Mouse (Mus musculus) neural tube, embryonic 10.5 days (tissue): Measurements from ENCODE around the gene Nav2.

Experiments
- DNase-seq: peaks from one replicate; pipeline ENCODE4 v3.0.0-alpha.2; 2017; ENCODE audit warnings: low spot score; ENCODE audit errors: extremely low spot score

Gene Nav2

DNA sequence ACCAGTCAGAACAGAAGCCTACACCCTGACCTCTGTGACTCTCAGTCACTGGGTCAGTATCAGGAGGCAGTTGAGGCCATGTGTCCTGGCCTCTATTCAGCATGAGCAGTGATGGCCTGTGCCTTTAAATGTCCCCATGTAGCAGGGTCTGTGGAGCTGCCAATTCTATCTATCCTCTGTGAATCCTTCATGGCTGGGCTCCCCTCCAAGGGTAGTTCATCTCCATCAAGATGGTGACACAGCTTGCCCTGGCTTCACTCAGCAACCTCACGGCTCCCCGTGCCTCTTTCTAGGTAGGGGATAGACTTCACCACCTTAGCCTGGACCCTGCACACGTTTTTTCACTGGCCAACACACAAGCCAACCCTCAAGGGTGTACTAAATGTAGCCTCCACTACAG lies 689.3 kb downstream of the Nav2 start:
- no peak for DNase-seq

DNA sequence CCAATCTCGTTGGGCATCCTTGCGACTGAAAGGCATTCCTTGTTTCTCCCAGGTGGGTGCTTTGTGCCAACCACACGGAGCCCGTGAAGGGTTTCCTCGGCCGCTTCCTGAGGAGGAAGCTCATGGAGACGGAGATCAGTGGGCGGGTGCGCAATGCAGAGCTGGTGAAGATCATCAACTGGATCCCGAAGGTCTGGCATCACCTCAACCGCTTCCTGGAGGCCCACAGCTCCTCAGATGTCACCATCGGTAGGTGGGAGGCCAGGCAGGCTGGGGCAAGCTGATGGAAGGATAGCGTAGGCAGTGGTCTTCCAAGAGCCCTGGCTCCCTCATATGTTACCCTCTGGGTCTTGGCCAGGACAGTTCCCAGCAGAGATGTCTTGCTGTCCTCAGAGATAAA lies 689.7 kb downstream of the Nav2 start:
- no peak for DNase-seq

DNA sequence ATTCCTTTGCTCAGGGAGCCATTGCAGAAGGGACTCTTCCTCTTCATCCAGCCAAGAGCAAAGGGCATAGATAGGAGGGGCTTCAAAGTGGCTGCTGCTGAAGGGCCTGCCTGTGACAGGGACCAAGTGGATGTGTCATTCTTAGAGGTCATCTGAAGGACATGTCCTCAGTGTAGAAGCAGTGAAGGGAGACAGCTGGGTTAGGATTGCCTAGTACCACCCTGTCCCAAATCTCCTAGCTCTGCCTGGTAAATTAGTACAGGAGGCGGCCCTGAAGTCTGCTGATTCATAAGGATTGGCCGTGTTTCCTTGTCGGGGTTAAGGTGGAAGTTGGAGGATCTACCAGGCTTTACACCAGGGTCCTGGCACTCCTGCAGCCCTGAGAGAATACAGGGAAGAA lies 691.4 kb downstream of the Nav2 start:
- DNase-seq = no peak

DNA sequence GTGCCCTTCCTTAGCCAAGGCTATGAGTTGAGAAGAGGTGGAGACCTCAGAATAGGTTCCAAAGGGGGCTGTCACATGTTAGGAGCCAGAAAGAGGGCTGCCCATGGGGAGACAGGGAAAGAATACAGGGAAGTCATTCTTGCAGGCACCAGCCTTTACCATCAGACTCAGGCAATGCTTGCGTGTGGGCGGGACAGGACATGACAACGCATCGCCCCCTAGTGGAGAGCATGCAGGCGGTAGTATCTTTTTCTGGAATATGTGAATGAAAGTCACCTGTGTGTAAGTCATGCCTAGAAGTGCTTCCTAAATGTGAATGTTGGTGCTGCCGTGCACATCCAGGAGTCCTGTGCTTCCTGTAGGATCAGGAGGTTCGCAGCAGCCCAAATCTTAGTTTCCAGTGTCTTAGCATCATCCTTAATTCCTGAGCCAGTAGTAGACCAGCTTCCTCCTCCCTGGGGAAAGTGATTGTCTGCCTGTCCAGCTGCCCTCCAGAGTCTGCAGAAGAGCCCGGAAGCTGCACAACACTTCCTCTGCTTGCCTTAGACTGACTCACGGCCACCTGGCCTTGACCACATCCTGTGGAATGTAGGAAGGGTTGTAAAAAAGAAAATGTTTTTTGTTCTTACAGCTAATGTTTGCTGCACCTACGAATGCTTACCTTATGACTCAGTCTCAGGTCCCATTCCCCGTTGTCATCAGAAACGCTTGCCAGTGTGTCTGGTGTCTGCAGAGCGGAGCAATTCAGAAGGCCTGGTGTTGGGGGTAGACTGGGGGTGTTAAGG lies 692.9 kb downstream of the Nav2 start:
- peak; percentile 68 for DNase-seq

DNA sequence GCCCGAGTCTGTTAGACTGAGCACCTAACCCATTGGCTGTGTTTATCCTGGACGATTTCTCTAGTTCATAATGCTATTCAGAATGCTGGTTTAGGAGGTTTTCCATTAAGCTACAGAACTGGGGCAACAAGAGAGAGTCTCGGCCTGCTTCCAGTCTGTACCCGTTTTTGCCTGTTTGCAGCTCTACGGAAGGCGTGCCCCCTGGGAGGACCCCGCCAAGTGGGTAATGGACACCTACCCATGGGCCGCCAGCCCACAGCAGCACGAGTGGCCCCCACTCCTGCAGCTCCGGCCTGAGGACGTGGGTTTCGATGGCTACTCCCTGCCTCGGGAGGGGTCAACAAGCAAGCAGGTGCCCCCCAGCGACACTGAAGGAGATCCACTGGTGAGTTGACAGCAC lies 695.7 kb downstream of the Nav2 start:
- DNase-seq = no peak

DNA sequence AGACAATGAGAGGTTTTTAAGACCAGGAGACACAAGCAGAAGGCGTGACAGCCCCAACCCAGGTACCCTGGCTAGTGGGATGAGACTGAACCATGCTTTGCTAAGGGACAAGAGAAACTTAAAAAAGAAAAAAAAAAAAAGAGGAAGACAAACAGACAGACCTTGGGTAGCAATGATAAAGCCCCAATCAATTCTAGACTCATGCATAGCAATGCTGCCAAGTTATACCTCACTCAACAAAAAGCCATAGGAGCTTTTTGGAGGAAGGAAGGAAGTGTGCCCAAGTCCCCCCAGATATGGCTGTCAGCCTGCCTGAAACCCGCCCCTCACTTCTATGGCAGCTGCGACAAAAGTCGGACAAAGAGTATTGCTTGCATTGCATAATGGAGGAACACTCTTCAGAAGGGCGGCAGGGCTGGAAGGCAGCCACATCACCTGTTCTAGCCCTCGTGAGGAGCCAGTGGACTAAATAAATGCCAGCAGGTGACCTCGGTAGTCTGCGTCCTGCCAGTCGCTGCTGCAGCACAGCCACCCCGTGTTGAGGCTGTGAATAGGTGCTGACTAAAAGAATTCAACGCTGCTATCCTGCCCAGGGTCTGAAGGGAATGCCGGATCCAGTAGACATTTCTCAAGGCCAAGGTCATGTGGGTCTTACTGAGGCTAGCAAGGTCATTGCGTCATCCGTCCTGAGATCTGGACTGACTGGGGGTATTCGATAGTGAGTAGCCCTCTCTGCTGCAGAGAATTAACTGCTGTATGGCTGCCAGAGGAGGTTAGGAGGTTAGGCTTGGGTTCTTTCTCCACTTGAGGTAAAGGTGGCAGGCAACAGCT lies 696.7 kb downstream of the Nav2 start:
- DNase-seq = no peak

DNA sequence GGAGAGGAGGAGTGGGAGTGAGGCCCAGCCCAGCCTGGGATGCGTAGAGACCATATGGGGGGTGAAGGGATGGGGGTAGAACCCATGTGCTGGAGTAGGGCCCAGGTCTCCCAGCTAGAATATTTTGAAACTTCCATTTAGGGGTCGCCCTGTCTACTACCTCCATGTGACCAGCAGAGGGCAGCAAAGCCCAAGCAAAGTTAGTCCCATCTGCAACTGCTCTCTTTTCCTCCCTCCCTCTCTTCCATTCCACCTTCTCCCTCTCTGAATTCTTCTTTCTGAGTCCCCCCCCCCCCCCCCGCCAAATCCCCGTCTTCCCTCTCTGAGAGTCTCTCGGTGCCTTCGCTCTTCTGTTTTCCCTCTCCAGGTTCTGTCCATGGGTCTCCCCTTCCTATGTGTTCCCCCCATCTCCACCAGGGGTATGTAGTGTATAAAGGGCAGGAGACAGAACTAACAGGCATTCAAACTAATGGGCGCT lies 707.8 kb downstream of the Nav2 start:
- DNase-seq = peak; percentile 74

DNA sequence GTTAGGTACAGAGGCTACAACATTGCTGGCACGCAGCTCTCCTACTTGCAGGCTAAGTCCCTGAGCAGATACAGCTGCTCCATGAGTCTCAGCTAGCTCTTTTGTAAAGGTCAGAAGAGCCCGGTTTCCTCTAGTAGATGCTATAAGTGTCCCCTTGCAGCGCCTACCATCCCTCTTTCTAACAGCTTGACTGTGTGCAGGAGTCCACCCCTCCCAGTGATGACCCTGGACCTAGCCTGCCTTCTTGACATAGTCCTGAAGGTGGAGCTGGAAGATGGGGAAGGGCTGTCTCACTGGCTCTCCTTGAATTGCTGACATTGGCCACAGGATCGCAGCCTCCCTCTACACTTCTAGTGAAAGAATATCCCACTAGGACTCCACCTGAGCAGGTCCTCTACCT lies 708.6 kb downstream of the Nav2 start:
- no peak for DNase-seq

DNA sequence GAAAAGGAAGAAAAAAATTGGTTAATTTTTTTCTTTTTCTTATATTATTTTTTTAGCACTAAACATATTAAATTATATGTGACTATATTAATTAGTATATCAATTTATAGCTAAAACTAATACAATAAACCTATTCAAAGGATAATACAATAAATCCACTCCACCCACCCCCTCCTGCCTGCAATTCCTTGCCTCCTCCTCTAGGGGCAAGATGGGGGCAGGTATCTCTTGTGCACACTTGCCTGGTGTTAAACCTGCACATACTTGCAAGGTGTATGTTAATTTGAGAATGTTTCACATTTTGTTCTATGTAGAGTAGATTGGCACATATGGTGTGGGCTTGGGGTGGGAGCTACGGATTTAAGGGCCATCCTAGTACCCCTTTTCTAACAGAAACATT lies 711.6 kb downstream of the Nav2 start:
- no peak for DNase-seq

DNA sequence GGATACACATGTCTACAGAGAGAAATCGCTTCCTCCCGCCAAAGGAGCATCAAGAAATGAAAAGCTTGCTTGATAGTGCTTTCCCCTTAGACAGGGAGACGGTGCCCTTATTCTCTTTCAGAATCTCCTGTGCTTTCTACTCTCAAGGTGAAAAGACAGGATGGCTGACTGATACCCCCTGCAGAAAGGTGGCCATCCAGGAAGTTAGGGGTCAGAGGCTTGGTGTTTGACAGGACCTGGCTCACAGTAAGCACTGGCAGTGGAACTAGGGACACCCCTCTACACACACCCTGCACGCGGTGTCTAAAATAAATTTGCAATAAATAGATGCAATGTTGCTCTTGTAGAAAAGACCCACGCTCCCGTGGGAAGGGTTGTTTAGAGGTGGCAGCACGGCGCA lies 723.4 kb downstream of the Nav2 start:
- peak; percentile 26 for DNase-seq

DNA sequence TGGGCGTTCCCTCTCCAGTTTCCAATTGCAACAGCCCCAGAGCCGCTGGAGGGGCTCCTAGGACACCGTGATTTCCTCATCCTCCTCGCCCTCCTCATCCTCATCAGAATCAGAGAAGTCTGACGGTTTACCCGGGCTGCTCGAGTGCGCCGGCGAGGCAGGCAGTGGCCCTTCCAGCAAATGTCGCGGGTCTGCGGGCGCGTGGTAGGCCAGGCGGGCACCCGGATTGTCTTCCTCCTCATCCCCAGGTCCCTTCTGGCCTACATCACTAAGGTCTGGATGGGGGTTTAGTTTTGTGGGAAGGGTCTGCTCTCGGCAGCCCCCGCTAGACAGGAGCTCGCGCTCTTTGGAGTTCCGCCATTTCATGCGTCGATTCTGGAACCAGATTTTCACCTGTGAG lies 723.9 kb downstream of the Nav2 start:
- peak; percentile 55 for DNase-seq

DNA sequence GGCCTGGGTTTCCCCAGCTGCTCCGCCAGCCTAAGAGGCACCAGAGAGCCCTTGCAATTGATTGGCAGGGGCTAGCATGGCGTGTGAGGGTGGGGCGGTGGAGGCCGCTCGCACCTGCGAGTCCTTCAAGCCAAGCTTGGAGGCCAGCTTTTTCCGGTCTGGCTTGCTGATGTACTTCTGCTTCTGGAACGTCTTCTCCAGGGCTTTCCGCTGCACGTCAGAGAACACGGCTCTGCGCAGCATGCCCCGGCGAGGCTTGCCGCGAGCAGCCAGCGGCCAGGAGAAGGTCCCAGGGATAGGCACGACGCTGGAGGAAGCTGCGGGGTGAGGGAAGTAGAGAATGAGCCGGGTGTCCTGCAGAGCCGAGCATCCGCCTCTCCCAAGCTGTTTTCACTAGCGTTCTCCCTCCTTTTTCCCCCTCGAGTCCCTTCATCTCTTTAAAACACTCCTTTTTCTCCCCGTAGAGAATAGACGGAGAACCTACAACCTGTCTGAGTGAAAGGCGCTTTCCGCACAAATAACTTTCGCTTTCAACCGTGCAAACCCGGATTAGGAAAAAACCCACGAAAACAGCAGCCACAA lies 725.0 kb downstream of the Nav2 start:
- peak; percentile 71 for DNase-seq

DNA sequence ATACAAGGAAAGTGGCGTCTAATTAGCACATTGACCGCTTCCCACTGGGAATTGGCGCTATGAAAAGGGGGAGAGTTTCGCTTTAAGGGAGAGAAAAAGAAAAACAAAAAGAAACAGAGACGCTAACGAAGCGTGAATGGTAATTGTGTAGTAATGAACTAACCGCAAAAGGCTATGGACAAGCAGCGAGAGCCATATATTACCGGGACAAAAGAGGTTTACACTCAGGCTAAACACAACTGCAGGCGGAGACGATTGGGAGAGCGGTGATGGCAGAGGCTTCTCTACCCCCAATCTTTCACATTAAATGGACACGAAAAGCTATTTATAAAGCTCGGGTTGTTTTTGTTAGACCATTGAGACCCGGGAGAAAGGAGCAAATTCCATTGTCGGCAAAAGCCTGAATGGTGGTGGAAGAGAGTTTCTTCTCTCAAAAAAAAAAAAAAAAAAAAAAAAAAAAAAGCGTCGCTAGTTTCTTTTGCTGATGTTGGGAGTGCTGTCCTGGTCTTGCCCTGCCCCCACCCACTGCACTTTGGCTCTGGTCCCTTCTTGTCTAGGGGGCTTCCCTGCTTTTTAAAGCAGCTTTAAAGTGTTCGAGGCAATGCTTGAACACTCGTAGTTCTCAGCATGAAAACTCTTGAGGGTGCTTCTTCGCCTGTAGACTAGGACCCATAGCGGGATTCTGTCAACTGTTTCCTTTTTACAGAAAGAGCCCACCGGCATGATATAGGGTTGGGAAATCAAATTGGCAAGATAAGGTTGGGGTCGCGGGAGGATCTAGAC lies 726.0 kb downstream of the Nav2 start:
- peak; percentile 51 for DNase-seq

DNA sequence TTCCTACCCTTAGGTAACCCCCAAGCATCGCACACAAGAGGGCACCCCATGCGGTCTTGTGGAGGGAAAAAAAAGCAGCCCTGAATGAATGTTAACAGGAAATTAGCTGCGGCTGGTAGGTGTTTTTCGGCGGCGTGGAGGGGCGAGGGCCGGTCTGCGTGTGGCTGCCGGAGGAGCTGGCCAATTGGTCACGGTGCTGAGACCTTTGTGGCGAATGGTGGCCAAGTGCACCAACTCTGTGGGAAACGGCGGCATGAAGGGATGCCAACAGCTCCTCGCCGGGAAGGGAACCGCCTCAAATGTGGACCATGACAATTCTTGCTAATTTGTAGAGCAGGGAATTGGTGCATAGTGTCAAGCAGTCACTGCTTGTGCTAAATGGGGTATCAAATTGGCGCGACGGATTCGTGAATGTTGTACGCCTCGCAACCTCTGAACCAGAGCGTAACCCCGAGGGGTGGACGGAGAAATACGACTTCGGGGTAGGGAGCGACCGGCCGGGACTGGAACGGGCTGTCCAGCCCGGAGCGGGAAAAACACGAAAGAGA lies 726.6 kb downstream of the Nav2 start:
- DNase-seq = peak; percentile 71

DNA sequence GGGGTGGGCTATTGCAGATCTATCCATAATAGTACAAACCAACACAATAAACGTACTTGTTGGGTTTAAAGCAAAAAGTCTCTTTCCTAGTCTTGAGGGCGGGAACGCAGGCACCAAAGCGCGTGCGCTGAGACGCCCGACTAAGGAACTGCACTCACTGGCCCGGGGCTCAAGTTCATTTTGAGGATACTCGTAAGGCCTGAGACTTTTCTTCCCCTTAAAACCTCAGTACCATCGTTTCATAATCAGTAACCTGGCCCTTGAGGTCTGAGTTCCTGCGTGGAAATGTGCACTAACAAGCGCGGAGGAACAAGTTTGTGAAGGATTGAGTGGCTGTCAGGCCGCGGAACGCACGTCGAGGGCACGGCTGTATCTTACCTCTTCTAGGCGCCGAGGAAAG lies 727.5 kb downstream of the Nav2 start:
- DNase-seq = peak; percentile 46

DNA sequence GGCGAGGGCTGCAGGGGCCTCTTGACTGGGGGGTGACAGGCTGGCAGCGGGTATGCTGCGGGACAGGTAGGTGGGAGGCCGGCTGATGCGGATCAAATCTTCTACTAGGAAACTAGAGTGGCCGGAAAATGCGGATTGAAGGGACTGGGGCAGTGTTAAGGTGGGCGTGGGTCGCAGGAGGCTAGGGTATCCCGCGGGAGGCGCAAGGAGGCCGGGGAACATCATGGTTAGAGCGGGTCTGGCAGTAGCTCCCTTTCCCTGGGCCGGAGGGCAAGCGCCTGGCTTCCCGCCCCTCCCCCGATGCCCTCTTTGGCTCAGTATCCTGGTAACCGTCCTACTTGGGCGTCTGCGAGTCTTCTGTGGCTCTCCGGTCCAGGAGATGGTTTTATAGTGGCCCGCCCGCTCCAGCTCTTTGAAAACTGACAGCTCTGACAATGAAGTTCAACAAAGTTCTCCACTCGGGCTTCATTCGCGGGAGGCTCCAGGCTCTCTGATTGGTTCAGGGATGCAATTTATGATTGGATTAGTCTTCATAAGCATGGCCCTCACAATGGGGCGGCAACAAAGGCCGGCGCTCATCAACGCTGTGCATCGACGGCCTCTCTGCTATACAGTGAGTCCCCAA lies 728.1 kb downstream of the Nav2 start, which contains the start of gene Dbx1:
Gene Dbx1 (minus strand): TSS at position 359 of the 625 bp plus-strand sequence.
- DNase-seq = peak; percentile 61

DNA sequence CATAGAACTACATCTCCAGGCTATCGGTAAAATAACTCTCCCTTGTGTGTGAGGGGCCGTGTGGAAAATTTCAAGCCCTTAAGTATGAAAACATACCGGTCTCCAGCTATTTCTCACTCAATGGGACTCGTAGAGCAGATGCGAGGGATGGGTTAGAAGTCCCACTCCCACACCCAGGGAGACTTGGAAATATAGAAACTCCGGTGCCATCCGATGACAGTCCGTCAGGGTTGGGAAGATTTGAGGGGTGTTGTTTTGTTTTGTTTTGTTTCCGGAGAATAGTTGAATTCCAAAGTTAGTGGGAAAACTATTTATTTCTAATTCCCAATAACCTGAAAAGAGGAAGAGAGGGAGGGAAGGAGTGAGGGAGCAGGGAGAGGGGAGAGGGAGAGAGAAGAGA lies 728.8 kb downstream of the Nav2 start:
- DNase-seq = no peak

DNA sequence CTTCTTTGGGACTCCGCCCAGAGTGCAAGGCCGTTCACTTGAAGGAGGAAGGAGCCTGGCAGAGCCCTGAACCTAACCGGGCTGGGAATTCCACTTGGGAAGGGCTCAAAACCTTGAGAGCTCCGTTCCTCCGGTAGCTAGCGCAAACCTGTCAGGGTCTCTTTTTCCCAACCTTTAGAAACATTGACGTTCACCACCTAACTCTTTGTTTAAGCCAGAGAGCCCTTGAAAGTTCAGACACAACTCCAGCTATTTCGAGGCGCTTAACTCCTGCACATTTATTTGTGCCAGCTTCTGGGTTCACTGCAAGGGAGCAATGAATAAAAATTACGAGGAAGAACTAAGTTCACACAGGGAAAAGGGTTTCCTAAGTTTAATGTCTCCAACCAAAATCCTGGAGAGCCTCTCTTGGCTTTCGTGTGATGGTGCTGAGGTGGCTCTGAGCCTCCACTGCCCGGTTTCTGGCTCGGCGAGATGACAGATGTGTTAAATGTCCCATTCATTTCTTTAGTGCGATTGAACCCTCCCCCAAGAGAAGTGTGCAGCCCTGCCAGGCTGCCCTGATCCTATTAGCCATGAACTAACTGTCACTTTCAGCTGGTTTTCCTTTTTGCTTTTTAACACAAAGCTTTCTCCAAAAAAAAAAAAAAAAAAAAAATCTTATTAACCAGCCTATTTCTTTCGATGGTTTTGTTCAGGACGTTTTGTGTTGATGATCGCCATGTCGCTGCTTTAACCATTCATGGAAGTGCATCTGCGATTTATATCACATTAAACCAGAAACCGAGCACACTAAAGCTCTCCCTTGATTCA lies 729.5 kb downstream of the Nav2 start:
- peak; percentile 52 for DNase-seq

DNA sequence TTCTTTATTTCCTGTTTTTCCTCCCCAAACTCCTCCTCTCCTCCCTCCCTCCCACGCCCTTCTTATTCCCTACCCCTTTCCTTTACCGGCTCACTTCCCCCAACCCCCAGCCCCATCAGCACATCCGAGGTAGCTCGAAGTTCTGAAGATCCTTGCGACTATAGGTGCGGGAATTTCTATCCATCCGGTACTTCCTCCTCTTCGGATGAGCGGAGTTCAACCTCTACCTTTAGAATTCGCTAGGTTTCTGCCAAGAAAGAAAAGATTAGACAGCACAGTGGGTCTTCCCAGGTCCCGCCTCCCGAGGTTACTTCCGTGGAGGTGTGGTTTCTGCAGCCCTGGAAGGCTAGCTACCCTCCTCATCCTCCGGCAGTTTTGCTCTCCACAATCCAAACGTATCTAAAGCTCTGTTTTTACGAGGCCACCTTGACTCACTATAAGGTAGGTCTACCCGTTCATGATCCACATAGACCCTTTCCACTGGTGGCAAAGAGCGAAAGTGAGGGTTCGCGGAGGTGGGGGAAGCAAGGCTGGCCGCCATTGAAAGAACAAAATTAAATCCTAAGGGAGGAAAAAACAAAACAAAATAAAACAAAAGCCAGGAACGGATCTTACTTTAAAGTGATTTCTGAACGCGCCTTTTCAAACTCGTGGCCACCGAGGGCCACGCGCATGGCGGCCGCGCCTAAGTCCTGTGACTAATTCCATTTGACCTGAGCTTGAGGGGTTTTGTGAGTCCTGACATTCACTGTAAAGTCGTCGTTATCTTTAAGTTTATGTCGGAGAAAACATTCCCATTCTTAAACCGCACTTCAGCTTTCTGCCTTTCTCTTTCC lies 730.6 kb downstream of the Nav2 start:
- DNase-seq = peak; percentile 38
